Mouse (Mus musculus): Measurements from ENCODE around the gene Rora.

DNA sequence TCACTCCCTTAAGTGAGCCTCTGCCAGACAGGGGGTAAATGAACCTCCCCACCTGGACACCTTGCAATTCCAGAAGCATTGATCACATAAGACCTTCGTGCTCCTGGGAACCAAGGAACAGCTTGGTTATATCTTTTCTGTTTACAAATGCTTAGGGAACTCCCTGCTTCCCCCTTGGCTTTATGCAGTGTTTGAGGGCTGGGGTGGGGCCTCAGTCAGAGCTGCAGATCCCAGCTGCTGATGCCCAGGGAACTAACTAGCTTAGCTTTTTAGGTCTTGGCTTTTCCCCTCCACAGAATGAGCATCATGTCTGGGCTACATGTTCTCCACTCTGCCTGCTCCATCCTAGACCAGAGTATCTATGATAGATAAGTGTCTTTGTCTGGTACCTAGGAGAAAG lies 116.1 kb downstream of the Rora start:
- TF ChIP-seq CTCF (IDR thresholded peaks at IDR 0.05; ENCODE audit: control insufficient read depth, insufficient read depth, insufficient replicate concordance, low read depth, low read length) (no peak), POLR2A (IDR thresholded peaks at IDR 0.05; ENCODE audit: control insufficient read depth, low read depth, low read length) (no peak)
